Mouse (Mus musculus) cerebellum, postnatal 25 days (tissue): ENCODE measurements at regions not wholly inside any gene's neighbourhood (a gene's known extent, or its start where the extent isn't known, plus 50 kb on each side); places are given as distances from the start of the nearest gene placed in this dataset.
A peak's percentile ranks its signal among the peaks of the same experiment; 100 is the strongest.

Experiments used
- DNase-seq, 2 experiments: peaks; one replicate each; pipeline ENCODE4 v3.0.0; 2021; ENCODE audit warnings: mixed read lengths in 2 of 2

DNA sequence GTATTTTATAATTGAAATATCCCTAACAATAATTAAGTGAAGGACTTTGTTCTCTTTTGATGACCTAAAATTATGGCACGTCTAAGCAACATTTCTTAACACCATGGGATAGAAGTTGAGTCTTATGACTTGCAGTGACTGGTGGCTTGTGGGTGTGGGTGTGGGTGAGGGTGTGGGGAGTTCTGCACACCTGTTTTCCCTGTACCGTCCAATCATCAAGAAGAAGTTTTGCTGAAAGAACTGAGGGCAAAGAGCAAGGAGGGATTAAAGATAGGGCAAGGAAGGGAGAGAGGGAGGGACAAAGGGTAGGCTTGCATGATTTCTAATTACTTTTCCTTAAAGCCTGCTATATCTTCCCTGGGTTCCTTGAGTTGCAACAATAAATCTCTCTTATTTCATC is 278.5 kb upstream of the Slc30a5 start:
- DNase-seq, result no peak

DNA sequence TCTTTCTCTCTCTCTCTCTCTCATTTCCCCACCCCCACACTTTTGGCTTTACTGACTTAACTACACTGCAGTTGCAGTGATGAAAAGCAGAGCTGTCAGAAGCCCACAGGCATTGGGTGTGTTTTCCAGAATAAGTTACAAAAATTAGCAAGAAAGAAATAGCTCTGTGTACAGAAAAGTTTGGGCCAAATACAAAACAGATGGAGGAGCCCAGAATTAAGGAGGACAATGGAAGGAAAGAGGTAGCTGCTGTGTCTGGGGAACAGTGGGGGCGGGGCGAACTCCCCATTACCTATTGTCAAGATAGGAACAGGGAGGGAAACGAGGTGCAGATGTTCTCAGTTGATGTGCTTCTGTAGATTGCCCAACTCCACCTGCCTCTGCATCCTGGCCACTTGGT is 267.4 kb upstream of the Slc30a5 start:
- no peak for DNase-seq

GRCm38 (mm10) chr13:101096856-101097255 is 263.6 kb upstream of the Slc30a5 start:
- DNase-seq, result no peak

- DNase-seq, result peak in 1 of 2 experiments; percentile 29
Observed at GRCm38 (mm10) chr13:101096221-101096620, 263.0 kb upstream of the Slc30a5 start.

GRCm38 (mm10) chr13:101095057-101095831 is 262.0 kb upstream of the Slc30a5 start:
- DNase-seq, result no peak

DNA sequence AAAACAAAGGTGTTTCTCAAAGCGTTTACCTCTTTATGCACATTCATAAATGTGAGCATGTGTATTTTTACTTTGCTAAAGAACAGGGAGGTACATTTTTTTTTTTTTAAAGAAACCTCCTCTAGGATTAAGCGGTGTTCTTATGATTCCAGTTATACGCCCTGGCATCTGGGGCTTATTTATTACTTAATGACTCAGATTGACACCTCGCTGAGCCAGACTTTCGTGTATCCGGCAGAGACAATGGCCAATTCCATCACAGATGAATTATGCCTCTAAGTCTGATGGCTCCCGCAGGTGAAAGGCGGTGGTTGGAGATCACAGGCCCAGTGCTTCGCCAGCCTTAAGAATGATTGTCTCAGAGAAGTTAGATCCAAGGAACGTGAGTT is 259.5 kb upstream of the Slc30a5 start:
- DNase-seq, result peak in 1 of 2 experiments; percentile 11

GRCm38 (mm10) chr13:101092033-101092742 is 259.0 kb upstream of the Slc30a5 start:
- DNase-seq, result peak; percentile 68 to 70

- DNase-seq, result no peak
Observed at GRCm38 (mm10) chr13:101085182-101085581, 252.0 kb upstream of the Slc30a5 start.

- no peak for DNase-seq
Observed at GRCm38 (mm10) chr13:101084193-101084592, 251.0 kb upstream of the Slc30a5 start.

GRCm38 (mm10) chr13:101083416-101083815 is 250.2 kb upstream of the Slc30a5 start:
- DNase-seq, result no peak

DNA sequence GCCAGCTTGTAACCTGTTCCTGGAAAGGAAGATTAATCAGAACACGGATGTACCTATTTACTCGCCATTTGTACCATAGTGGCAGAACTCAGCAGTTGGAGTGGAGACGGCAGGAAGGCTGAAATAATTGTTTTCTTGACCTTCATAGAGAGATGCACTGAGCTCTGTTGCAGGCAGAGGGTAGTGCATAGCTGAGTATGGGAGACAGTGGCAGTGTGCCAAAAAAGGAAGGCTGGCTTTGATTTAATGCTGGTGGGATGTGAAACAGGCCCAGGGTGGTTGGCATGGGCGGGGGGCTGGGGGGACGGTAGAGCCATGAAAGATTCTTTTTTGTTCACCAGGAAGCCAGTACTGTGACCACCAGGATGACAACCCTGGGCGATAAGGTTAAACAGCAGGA is 235.3 kb upstream of the Slc30a5 start:
- DNase-seq, result peak; percentile 15 to 40

GRCm38 (mm10) chr13:101062582-101062981 is 229.4 kb upstream of the Slc30a5 start:
- no peak for DNase-seq

DNA sequence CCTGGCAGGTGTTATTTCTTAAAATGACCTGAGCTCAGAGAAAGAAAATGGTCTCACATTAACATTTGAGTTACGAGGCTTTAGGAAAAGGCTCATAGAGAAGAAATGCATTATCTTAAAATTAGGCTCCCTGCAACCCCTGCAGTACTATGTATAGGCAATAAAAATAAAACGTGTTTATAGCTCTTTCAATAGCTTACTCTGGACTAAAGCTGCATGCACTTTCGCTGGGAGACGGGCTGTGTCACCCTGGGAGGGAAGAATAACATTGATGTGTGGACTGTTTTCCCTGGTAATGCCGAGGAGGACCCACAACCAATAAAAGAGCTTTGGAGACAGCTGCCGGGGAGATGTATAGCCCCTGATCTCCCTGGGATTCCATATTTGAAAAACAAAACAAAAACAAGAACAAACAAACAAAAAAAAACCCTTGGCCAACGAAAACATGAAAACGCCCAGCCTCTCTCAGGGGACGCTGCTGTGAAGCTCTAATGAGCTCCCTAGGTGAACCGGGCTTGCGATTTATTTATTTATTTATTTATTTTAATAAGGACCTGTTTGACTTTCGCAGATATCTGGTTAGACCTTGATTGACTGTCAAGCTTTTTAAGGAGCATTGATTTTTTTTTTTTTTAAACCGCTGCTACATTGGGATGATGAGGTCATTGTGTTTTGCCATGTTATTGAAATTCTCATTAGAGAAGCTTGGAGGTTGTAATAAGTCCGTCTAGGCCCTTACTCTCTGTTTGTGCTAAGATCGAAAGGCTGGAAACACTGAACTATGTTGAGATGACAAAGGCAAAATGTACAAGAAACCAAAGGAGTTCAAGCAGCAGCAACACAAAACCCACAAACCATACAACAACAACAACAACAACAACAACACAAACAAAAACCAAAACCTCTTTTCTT is 228.3 kb upstream of the Slc30a5 start:
- no peak for DNase-seq

- no peak for DNase-seq
Observed at GRCm38 (mm10) chr13:101049511-101049910, 216.3 kb upstream of the Slc30a5 start.

GRCm38 (mm10) chr13:101032594-101032993 is 199.4 kb upstream of the Slc30a5 start:
- no peak for DNase-seq

DNA sequence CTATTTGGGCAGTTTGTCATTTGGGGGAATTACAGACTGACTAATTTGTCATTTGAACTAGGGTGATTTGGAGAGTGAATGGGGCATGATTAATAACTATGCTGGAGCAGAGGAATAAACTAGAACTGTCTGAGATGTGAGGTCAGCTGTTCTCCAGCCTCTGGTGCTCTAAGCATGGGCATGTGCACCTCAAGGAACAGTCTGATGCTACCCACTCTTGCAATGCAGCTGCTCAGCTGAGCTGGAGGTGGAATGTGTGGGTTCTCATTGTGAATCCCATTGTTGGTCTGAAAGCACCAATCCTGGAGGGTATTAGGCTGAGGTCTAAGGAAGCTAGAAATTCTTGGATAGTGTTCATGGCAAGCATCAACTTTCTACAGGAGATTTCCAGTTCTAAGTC is 192.8 kb upstream of the Slc30a5 start:
- DNase-seq, result no peak

- no peak for DNase-seq
Observed at GRCm38 (mm10) chr13:101025488-101025887, 192.3 kb upstream of the Slc30a5 start.

GRCm38 (mm10) chr13:101024971-101025370 is 191.7 kb upstream of the Slc30a5 start:
- no peak for DNase-seq

- no peak for DNase-seq
Observed at GRCm38 (mm10) chr13:101019272-101019676, 186.0 kb upstream of the Slc30a5 start.

GRCm38 (mm10) chr13:101017041-101017440 is 183.8 kb upstream of the Slc30a5 start:
- no peak for DNase-seq

DNA sequence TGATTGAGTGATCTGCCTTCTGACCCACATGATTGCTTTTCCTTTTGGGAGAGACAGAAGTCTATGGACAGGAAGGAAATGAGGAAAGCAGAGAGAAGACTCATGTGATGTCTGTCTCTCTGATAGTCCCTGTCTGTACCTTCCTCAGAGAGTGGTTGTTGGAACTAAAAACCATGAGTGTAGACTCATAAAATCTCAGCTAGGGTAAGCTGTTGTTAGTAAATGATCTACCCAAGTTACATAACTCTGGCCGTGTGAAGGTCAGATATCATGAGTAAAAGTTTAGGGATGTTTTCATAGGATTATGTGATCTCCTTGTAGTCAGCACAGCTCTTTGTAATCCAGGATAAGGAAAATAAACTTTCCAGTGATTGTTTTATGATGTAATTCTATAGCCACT is 183.0 kb upstream of the Slc30a5 start:
- DNase-seq, result no peak

GRCm38 (mm10) chr13:101015435-101015834 is 182.2 kb upstream of the Slc30a5 start:
- no peak for DNase-seq

DNA sequence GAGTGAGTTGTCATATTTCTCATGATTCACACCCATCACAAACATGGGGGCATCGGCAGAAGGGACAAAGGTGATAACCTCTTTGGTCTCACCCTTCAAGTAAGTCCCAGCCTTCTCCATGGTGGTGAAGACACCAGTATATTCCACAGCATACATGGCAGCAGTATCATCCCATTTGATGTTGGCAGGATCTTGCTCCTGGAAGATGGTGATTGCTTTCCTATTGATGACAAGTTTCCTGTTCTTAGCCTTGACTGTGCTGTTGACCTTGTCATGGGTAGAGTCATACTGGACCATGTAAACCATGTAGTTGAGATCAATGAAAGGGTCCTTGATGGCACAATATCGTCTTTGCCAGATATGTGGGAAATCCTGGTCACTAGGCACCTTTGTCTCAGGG is 180.4 kb upstream of the Slc30a5 start:
- no peak for DNase-seq
